Mouse (Mus musculus) heart, postnatal 0 days (tissue): ENCODE data around the gene Serpinh1. TPM values are rescaled to one million over a fixed set of nuclear protein-coding genes. Genes with fewer than 3 reads are reported as not detected.
A peak's percentile ranks its signal among the peaks of the same experiment; 100 is the strongest.

Source experiments
- ATAC-seq: fragments of 200-750 bp; cut with Nextera tagmentation; 2 replicates; pipeline ENCODE4 v1.8.0; 2017; ENCODE audit warnings: low read depth, moderate number of reproducible peaks, moderate library complexity; ENCODE audit not compliant: insufficient read depth
- DNase-seq: peaks from one replicate; pipeline ENCODE4 v3.0.0-alpha.2; 2016; ENCODE audit warnings: low spot score
- H3K27ac ChIP-seq: fragments of 300-500 bp; sonication (generic); 2 replicates; pipeline ENCODE4 v1.5.1; 2014; ENCODE audit warnings: low read depth, mild to moderate bottlenecking
- H3K27me3 ChIP-seq: fragments of 300-500 bp; sonication (generic); 2 replicates; pipeline ENCODE4 v1.6.1; 2014; ENCODE audit warnings: low read length, mixed read lengths; ENCODE audit not compliant: control insufficient read depth, insufficient read depth
- H3K36me3 ChIP-seq: fragments of 300-500 bp; sonication (generic); replicated peaks from 2 replicates; pipeline ENCODE4 v1.6.1; 2014; ENCODE audit warnings: low read length, mixed read lengths; ENCODE audit not compliant: control insufficient read depth, insufficient read depth
- H3K4me1 ChIP-seq: fragments of 300-500 bp; sonication (generic); 2 replicates; pipeline ENCODE4 v1.6.1; 2014; ENCODE audit warnings: antibody characterized with exemption; ENCODE audit not compliant: control insufficient read depth, insufficient read depth
- H3K4me2 ChIP-seq: fragments of 300-500 bp; sonication (generic); 2 replicates; pipeline ENCODE4 v1.6.1; 2014; ENCODE audit warnings: low read depth, mild to moderate bottlenecking, low read length, moderate library complexity
- H3K4me3 ChIP-seq: fragments of 300-500 bp; sonication (generic); 2 replicates; pipeline ENCODE4 v1.5.1; 2014; ENCODE audit warnings: low read depth, low read length
- H3K9ac ChIP-seq: fragments of 300-500 bp; sonication (generic); replicated peaks from 2 replicates; pipeline ENCODE4 v1.6.1; 2014; ENCODE audit warnings: low read depth, low read length, mixed read lengths
- H3K9me3 ChIP-seq: fragments of 300-500 bp; sonication (generic); replicated peaks from 2 replicates; pipeline ENCODE4 v1.6.1; 2016; ENCODE audit warnings: low read length; ENCODE audit not compliant: control insufficient read depth
- CTCF ChIP-seq: IDR thresholded peaks from 2 replicates; pipeline ENCODE4 v1.5.1; 2016; ENCODE audit warnings: antibody characterized with exemption, control low read depth, low read depth
- EP300 ChIP-seq: IDR thresholded peaks from 2 replicates; pipeline ENCODE4 v1.6.1; 2016; ENCODE audit warnings: antibody characterized with exemption, low read depth
- WGBS: fragments of 180-500 bp; shearing (Covaris S2); extraction: QIAGEN DNeasy Blood & Tissue Kit; methylation state at CpG from one replicate; pipeline ENCODE4 v1.1.7; 2014; 5-methylcytosine and 5-hydroxymethylcytosine counted together
- polyA plus RNA-seq: library from polyadenylated mRNA; unstranded; fragments of >200 nt; fragmentation: Nextera tagmentation; extraction: Ambion mirVana; gene quantifications from 2 replicates; pipeline ENCODE4 v1.2.1, GENCODE M21; 2015
- total RNA-seq: library from RNA; depleted of rRNA; stranded (reverse); fragments of >200 nt; gene quantifications from 2 replicates; pipeline ENCODE4 v1.2.3, GENCODE M21; 2014; ENCODE audit warnings: low replicate concordance

The Serpinh1 gene
- total and polyA plus RNA-seq, 2 experiments from 2014 or later: 522 to 811 TPM

GRCm38 (mm10) chr7:99386030-99386429 is 33.0 kb upstream of the Serpinh1 start:
- H3K4me1 ChIP-seq: peaks cover 73% of the 10 kb centered on the region
- H3K9ac ChIP-seq: no peak overlapping the region
- ATAC-seq (no peak), DNase-seq (no peak)
- 61% methylated on average over 5 of the region's 5 CpGs for WGBS
- peaks cover 25% of the 10 kb centered on the region for H3K36me3 ChIP-seq
- H3K27me3 ChIP-seq: no peaks in the 10 kb centered on the region
- H3K9me3 ChIP-seq: no peaks in the 10 kb centered on the region
- TF ChIP-seq CTCF (no peak), EP300 (no peak)
- H3K4me2 ChIP-seq: no peak overlapping the region
- H3K27ac ChIP-seq: 0 out of 2 replicates have a peak overlapping the region, but pooled peaks have one; percentile 15
- no peak overlapping the region for H3K4me3 ChIP-seq

- peak; percentile 68 for DNase-seq
Measured at GRCm38 (mm10) chr7:99384101-99384611, 31.1 kb upstream of the Serpinh1 start.

GRCm38 (mm10) chr7:99383246-99383645 is 30.2 kb upstream of the Serpinh1 start:
- DNase-seq: no peak
- peak overlapping the region; percentile 68 for H3K4me3 ChIP-seq
- H3K9ac ChIP-seq: peak overlapping the region; percentile 79
- peaks cover 59% of the 10 kb centered on the region for H3K4me1 ChIP-seq
- peak overlapping the region; percentile 82 for H3K4me2 ChIP-seq
- no peaks in the 10 kb centered on the region for H3K27me3 ChIP-seq
- 24% methylated on average over 5 of the region's 5 CpGs for WGBS
- no peak for TF ChIP-seq EP300
- TF ChIP-seq CTCF: no peak
- ATAC-seq: no peak
- no peaks in the 10 kb centered on the region for H3K9me3 ChIP-seq
- H3K36me3 ChIP-seq: peaks cover 14% of the 10 kb centered on the region
- H3K27ac ChIP-seq: peak overlapping the region; percentile 81

More at GRCm38 (mm10) chr7:99384101-99384611, 31.1 kb upstream of the Serpinh1 start:
- Histone ChIP-seq H3K36me3 (peaks cover 23% of the 10 kb centered on the region), H3K9ac (peak overlapping the region; percentile 79; the same call in 1 of the 2 replicates), H3K9me3 (no peaks in the 10 kb centered on the region), H3K27ac (peak overlapping the region; percentile 81), H3K4me1 (peaks cover 66% of the 10 kb centered on the region), H3K4me3 (peak overlapping the region; percentile 68), H3K27me3 (no peaks in the 10 kb centered on the region), H3K4me2 (peak overlapping the region; percentile 82)
- WGBS: 8% methylated on average over 4 of the region's 4 CpGs
- peak; percentile 41 for TF ChIP-seq CTCF
- no peak; the same call in 1 of the 2 replicates for TF ChIP-seq EP300
- peak; percentile 6; the same call in 1 of the 2 replicates for ATAC-seq

- DNase-seq: peak; percentile 17
- WGBS: 6% methylated on average over 30 of the region's 30 CpGs
- H3K36me3 ChIP-seq: peaks cover 5% of the 10 kb centered on the region
Measured at GRCm38 (mm10) chr7:99382088-99383000, 29.3 kb upstream of the Serpinh1 start.

GRCm38 (mm10) chr7:99381214-99382087 is 28.4 kb upstream of the Serpinh1 start, which contains the start of gene Gdpd5:
Gene Gdpd5, plus strand, starts transcription at chr7:99381414.
- H3K9me3 ChIP-seq: no peaks in the 10 kb centered on the region
- peak; percentile 95 for ATAC-seq
- H3K4me1 ChIP-seq: peaks cover 53% of the 10 kb centered on the region
- peak within 1 kb of the TSS; percentile 79 for H3K9ac ChIP-seq
- H3K27ac ChIP-seq: peak within 1 kb of the TSS; percentile 81
- no peaks in the 10 kb centered on the region for H3K36me3 ChIP-seq
- no peaks in the 10 kb centered on the region for H3K27me3 ChIP-seq
- TF ChIP-seq EP300 (peak; percentile 66; the same call in 1 of the 2 replicates), CTCF (no peak)
- DNase-seq: peak; percentile 98
- H3K4me3 ChIP-seq: peak within 1 kb of the TSS; percentile 68
- peak within 1 kb of the TSS; percentile 82 for H3K4me2 ChIP-seq
- WGBS: under 1% methylated on average over 61 of the region's 73 CpGs

More at GRCm38 (mm10) chr7:99382088-99383000, 29.3 kb upstream of the Serpinh1 start:
- ATAC-seq: no peak
- Histone ChIP-seq H3K4me3 (peak overlapping the region; percentile 68), H3K4me1 (peaks cover 62% of the 10 kb centered on the region), H3K9ac (peak overlapping the region; percentile 79), H3K4me2 (peak overlapping the region; percentile 82), H3K27ac (peak overlapping the region; percentile 81), H3K9me3 (no peaks in the 10 kb centered on the region), H3K27me3 (no peaks in the 10 kb centered on the region)
- TF ChIP-seq EP300: no peak
- TF ChIP-seq CTCF: no peak
